Mouse (Mus musculus) activated CD4-positive, CD25-positive, alpha-beta regulatory T cell, adult 4 months (primary cell): Measurements from ENCODE around the gene Adamtsl5. TPM values are rescaled to one million over a fixed set of nuclear protein-coding genes. Genes with fewer than 3 reads are reported as not detected.

ENCODE experiments used
- ATAC-seq: one replicate; pipeline ENCODE4 v1.8.0; 2017
- polyA plus RNA-seq, 2 experiments: library from polyadenylated mRNA; unstranded; fragments of 100-300 nt; shearing (Covaris generic); gene quantifications; one replicate each; pipeline ENCODE4 v1.2.1; 2017

The Adamtsl5 gene
- polyA plus RNA-seq, 2 experiments from 2014 or later: not detected

DNA sequence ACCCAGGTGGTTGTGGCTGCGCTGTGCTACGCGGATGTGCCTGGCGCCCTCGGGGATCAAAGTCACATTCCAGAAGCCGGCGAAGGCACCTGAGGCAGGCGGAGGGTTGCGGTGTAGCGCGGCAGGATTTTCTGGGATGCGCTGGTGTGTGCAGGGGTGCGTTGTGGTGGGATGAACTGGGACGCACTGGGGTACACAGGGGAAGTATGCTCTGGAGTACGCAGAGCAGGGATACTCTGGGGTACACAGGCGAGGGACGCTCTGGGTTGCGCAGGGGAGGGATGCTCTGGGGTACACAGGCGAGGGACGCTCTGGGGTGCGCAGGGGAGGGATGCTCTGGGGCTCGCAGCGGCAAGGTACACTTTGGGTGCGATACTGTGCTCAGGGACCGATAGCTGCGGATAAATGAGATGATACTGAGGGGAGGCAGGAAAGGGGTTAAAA is 5.9 kb downstream of the Adamtsl5 start:
- no peak for ATAC-seq

DNA sequence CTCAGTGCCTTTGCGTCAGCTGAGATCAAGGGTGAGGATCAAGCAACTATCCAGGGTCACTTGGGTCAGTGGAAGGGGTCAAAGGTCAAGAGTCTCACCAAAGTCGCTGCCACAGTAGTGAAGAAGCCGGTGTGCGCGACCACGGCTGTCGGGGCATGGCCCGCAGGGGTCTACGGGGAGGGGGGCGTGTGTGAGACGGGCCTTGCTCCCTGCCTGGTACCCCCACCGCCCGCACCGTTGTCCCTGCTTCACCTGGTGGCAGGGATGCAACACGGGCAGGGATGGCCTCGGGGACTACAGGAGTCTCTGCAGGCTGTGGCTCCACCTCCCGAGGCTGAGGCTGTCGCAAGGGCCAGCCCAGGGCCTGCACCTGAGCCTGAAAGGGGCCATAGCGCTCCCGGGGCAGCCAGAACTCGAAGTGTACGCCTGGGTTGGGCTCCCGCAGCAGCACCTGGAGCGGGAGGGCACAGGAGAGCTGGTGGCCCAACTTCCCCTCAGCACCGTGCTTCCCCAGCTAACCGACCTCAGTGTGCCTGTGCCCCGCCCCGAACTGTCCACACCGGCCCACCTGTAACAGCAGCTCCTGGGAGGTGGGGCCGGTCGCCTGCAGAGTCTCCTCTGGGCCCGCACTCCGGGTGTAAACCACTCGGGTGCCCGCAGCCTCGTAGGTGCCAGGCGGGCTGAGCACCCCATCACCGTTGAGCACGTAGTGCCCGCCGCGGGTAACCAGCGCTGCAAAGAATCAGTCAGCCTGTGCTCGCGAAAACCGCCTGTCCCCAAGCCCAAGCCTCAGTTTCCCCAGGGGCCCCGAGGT is 6.5 kb downstream of the Adamtsl5 start:
- no peak for ATAC-seq

DNA sequence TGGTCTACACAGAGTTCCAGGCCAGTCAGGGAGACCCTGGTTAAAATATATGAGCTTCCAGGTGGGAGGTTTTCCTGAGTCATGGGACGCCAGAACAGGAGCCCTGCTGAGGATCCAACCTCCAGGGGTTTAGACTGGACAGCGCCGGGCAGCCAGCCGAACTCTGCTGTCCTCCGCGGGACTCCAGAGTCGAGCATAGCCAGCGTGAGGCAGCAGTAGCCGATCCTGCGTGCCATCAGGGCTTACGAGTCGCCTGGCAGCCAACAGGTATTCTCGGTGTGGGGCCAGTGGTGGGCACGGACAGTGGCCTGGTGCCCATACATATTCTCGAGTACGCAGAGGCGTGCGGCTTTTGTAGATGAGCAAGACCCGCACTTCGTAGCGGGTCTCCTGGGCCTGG is 7.2 kb downstream of the Adamtsl5 start:
- ATAC-seq: no peak

DNA sequence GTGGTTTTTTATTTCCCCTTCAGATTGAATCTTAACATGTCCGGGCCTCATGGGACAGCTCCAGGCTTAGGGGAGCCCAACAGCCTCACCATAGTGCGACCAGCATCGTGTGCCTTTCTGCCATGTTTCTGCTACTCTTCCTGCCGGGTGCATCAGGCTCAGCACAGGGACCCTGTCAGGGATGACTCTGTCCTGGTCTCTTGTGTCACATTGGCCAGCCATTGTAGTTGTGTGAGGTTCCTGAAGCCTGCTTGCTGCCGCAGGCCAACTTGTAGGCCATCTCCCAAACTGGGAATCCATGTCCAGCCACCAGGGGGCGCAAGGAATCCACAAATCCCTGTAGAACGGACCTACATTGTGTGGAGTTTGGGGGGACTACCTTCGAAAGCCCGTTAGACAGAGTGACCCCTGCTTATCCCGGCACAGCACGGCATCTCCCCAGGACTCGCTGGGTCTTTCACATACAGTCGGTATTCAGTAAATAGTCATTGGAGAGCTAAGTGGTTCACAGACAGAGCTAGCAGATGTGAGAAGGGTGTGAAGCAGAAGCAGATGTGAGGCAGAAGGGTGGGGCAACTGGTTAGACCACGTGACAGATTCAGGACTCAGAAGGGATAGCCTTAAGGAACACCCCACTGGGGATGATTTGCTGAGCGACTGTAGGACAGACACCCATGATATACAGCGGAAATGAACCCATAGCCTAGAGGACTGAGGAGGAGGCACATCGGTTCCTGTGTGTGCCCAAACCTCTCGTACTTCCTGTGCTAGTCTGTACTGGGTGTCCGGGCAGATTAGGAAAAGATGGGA is 8.1 kb downstream of the Adamtsl5 start:
- ATAC-seq: peak; percentile 31

DNA sequence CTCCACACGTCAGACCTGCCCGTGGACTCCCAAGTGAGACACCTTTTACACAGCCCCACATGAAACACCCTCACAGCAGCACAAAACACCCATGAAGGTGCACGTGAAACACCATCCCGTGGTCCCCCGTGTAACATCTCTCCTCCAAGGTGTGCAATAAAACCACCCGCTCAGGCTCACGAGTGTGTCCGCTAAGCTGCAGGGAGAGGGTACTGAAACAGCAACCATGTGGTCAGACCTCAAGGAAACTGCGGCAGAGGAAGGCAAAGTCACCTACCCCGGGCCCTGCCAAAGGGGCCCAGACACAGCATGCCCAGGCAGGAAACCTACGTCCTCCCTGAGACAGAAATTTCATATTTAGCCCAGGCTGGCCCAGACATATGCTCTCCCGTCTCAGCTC is 11.9 kb downstream of the Adamtsl5 start:
- no peak for ATAC-seq

DNA sequence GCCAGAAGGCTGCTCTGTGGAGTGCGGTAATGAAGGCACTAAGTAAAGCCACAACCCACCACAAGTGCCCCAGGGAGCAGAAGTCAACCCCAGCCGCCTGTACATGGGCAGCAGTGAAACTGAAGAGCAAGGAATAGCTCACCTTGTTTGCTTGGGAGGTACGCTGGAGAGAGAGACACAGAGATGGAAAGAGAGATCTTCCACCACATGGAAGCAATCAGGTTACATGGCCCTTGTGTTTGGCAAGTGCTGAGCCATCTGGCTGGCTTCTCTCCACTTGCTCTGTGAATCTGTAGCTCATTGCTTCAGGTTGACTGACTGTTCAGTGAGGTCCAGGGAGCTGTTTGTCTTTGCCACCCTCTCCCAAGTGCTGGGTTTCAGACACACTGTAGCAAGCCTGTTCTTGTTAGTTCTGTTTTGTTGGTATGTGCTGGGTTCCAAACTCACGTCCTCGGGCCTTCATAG is 15.7 kb downstream of the Adamtsl5 start:
- no peak for ATAC-seq

DNA sequence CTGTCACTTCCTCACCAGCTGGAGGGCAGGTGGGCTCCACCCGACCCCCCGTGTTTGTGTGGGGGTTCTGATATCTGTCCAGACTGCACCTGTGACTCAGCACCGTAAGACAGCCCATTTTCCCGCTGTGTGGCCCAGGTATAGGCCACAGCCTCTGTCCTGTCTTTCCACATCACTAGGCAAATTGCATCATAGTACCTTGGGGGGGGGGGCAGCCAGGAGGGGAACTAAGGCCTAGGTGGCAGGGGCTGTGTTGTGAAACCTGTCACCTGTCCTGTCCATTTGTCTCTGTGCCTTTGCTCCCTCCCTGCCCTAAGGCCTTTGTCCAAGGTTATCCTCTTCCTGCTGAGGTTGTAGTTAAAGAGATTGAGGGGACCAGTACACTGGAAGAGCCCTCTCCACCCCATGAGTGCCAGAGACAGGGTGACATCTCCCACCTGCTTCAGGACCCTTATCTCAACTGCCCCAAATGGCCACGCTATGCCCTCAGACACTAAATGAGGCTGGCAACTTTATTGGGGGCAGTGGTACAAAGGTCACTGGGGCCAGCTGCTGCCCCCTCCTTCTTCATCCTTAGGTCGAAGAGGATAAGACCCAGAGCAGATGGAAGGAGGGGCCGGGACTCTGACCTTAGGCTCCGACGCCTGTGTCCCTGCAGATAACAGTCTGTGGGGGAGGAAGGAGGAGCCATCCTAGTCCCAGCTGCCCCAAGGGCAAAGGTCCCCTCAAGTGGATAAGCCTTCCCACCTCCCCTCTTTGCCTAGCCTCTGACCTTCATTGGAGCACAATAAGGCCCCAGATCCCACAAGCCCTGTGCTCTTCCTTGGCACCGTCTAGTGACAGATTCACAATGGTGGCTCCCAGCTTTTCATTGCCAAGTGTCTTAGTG is 16.3 kb downstream of the Adamtsl5 start:
- ATAC-seq: no peak

DNA sequence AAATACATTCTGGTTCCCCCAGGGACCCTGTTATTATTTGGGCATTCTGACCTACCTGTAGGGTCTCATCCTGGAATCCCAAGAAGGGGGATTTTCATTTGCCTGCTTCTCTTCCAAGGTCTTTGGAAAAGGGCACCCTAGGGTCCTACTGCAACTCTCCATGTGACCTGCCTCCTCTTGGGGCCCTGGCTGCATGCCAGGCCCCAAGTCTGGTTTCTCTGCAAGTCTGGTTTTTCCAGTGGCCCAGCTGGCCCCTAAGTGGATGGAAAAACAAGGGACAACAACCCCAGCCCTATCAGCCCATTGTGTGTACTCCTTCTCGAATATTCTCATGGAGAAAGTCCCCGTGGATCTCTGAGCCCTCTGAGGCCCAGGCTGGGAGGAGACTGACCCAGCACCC is 17.3 kb downstream of the Adamtsl5 start:
- ATAC-seq: no peak

DNA sequence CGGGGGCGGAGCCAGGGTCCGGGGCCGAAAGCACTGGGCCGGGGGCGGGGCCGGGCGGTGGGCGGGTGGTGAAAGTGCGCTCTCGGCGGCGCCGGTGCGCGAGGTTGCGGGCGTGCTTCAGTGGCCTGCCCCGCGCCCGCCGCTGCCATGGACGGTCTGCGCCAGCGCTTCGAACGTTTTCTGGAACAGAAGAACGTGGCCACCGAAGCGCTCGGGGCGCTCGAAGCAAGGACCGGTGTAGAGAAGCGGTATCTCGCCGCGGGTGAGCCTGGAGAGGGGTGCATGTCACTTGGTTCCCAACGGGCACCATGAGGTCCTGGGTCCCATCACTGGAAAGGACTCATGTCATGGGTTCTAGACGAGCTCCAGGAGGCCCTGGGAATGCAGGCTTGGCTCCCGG is 18.1 kb downstream of the Adamtsl5 start:
- ATAC-seq: no peak

DNA sequence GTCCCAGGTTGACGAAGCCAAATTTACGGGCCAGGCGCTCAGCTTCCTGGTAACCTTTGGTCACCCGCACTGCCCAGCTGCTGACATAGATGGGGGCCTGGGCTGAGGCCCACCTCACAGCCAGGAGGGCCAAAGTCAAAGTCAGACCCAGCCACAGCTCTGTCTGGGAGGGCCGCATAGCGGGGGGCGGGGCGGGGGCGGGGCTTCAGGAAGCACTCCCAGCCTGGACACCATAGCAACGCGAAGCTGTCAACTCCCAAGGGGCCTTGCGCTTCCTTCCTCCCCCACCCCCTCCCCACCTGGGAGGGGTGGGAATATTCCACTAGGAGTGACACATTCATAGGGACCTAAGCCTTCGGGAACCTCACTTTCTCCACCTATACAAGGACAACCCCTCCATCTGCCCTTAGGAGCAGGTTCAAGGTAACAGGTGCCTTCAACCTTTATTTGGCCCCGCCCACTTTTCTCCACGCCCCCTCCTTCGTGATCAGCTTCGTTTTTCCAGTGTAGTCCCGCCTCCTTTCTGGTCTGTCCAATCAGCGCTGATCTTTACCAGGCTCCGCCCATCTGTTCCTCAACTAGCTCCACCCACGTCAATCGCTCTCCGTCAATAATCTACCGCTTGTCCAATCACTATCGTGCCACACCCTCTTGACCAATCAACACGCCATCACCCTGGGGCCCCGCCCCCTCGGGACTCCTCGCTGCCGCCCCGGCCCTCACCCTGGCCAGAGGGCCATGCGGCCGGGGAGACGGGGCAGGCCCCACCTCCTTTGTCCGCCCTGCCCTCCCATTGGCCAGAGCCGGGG is 18.7 kb downstream of the Adamtsl5 start, which contains the start of the genes Pcsk4 and Reep6:
Gene Pcsk4 (minus strand): TSS at position 226 of the 809 bp plus-strand sequence.
Gene Reep6 (plus strand): TSS at position 681 of the 809 bp plus-strand sequence.
- peak; percentile 80 for ATAC-seq

DNA sequence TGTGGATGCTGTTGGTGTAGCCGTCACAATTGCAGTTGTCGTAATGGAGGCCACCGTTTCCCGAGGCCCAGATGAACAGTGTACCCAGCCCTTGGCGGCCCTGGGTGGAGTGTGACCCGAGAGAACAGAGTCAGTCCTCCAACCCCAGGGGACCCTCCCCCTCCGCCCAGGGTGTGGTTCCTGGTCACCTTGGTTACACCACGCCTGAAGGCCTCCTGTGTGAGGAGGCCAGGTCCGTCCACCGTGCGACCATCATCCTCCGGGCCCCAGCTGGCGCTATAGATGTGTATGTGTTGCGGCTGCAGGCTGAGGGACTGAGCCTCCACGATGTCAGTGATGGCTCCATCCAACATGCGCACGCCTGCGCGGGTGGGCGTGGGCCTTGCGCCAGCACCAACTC is 23.2 kb downstream of the Adamtsl5 start:
- no peak for ATAC-seq

DNA sequence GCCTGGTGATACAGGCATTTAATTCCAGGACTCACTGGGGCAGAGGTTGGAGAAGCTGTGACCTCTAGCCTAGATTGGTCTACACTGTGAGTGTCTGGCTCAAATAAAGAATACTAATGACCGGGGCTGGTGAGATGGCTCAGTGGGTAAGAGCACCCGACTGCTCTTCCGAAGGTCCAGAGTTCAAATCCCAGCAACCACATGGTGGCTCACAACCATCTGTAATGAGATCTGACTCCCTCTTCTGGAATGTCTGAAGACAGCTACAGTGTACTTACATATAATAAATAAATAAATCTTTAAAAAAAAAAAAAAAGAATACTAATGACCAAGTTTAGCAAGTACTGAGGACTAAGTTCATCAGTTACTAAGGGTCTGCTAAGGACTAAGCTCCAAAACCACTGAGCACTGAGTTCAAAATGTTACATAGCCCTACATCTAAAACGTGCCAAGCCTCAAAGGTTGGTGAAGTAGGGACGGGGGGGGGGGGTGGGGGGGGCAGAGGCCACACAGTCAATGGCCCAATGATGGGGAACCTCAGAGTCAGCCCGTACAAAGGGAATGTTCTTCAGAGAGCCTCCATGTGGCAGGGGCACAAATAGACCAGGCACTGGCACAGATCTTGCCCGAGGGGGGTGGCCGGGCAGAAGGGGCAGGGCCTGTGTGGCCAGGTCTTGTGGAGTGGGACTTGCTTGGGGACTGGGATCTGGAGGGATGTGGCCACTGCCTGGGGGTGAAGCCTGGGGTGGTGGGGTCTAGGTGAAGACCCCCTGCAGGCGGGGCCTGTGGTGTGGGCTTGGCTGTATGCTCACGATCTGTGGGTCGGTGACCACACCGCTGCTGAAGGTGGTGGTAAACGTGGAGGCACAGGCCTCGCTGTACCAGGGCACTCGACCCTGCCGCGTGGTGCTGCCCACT is 23.8 kb downstream of the Adamtsl5 start:
- no peak for ATAC-seq

DNA sequence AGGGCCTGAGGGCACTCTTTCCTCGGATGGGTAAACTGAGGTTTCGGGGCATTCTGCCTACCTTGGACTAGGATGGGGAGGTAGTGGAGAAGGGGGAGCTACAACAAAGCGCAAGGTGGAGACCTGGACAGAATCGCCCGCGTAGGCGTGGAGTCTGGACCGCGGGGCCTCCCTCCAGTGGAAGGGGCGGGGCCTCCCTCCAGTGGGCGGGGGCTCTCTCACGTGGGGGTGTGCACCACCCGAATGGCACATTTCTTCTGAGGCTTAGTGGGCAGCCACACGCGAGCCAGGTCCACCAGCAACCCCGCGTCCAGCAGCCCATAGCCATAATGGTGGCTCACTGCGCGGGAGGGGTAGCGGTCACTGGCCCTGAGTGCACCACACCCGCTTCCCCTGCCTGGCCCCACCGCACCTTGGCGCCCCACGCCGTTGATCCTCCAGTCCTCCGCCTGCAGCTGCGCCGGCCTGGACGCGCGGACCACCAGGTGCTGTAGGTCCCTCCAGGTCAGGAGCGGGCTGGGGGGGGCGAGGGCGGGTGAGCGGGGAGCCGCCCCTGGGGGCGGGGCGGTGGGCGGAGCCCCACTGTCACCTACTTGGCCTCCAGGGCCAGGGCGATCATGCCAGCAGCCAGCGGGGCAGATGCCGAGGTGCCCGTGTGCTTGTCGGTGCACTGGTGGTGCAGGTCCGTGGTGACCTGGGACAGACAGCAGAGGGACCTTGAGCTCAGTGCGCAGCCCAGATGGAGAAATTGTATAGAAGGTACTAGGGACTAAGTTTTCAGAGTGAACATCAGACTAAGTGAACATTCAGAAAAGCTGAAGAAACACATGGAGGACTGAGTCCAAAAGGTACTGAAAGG is 24.7 kb downstream of the Adamtsl5 start:
- ATAC-seq: no peak

DNA sequence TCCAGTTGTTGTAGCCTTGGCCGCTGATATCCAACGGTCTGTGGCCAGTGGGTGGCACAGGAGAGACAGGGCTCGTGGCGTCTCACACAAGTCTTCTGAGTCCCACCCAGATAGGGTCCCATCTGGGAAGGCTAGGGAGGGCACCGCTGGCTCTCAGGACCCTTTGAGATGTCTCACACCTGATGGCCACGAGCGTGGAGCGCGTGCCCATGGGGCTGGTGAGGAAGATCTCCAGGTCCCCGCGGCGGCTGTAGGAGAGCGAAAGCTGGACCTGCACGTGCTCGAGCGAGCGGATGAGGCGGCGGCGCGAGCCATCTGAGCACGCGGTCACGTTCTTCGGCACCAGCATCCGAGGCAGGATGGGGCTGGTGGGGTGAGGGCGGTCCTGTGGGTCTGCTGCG is 25.4 kb downstream of the Adamtsl5 start:
- peak; percentile 38 for ATAC-seq

DNA sequence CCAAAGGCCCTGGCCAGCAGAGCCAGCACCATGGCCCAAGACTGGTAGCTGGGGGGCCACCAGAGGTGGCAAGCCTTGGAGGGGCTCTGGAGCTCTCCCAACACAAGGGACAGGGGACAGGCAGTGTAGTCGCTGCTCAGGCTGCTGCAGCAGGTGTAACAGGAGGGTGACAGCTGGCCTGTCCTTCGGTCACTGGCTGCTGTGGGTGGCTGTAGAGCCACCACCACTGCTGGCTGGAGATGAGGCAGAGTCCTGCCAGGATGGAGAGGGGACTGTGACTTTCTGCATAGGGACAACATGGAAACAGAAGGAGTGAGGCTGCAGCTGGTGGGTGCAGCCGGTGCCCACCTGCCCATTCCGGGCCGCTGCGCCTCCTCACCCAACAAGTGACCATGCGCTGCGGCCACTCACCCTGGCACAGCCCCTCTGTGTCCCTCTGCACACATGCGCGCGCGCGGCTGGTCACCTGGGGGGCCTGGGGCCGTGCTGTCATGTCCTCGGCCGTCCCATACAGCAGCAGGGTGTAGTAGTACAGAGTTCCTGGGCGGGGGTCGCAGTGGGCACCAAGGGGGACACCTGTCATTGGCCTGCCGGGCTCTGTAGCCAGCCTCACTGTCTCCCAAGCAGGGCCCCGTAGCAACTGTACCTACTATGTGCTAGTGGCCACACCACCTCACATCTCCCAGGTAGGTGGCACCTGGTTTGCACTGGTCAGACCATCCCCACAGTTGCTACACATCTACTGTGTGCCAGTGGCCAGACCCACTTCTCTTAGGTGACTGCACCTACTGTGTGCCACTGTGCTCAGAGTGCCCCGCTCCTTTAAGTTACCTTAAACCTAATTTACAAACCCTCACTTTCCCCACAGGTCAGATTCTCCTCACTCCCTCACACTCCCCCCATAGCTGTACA is 26.3 kb downstream of the Adamtsl5 start:
- ATAC-seq: no peak

DNA sequence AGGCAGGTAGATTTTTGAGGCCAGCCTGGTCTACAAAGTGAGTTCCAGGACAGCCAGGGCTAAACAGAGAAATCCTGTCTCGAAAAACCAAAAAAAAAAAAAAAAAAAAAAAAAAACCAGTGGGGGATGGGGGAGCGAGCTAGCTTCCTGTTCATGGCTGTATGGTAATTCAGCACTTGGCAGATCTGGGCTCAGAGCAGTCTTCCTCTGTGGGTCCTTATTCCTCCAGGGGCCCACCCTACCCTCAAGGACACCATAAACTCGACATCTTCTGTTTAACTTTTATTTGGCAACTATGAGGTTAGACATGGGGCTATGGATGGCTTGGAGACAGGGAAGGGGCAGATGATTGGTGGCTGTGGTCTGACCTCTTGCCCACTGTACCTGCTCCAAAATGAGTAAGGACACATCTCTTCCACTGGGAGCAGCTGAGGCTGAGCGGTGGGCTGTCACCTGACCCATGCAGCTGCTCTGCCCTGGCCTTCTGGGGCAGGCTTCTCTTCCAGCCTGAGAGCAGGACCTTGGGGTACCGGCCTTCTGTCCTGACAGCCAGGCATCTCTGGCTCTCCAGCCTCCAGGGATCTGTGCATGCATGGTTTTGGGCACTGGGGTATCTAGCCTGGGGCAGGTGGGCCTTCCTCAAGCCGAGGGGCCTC is 27.1 kb downstream of the Adamtsl5 start:
- ATAC-seq: peak; percentile 29

DNA sequence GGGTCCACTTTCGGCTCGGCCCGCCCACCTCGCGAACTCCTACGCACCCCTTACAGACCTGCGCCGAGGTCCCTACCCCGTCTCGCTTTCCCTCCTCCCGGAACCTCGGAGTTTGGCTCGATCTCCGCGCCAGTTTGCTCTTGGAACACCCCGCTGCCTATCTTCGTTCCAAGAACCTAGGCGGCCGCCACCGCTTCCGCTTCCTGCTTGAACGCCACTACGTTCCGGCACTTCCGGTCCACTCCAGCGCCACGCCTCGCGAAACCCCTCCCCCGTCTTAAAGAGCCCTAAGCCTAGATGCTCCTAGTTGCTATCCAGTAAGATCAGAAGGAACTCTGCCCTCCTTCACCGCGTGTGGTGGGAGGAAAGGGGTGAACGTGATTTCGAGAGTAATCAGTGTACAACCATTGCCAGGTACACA is 27.9 kb downstream of the Adamtsl5 start, which contains the start of gene 2310011J03Rik:
Gene 2310011J03Rik (minus strand): TSS at position 198 of the 421 bp plus-strand sequence.
- ATAC-seq: peak; percentile 88

DNA sequence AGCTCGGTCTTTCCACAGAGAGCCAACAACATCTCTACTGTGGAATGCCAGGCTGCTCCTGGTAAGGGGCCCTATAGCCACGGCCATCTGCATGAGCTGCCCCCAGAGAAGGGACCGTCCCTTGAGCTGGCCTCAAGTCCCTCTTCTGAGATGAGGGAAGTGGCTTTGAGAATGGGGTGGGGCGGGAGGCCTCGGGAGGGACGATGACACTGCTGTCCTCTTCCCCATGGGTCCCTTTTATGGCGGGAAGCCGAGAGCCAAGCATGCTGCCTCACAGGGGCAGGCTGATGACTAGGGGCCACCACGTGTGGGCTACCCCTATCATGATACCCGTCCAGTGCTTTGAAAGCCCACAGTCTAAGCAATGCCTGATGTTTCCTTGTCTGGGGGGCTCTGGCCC is 31.2 kb downstream of the Adamtsl5 start:
- no peak for ATAC-seq
